Mouse (Mus musculus) embryonic facial prominence, embryonic 12.5 days (tissue): ENCODE results near the gene Plekhm1. TPM values are rescaled to one million over a fixed set of nuclear protein-coding genes. Genes with fewer than 3 reads are reported as not detected.
"Not testable (repeated sequence)": the region's sequence is repeated elsewhere in the genome, so short reads cannot be mapped to it uniquely, and the experiment has no call there.

Experiments
- ATAC-seq: fragments of 200-750 bp; cut with Nextera tagmentation; 2 replicates; pipeline ENCODE4 v1.8.0; 2017; ENCODE audit not compliant: insufficient number of reproducible peaks, insufficient read depth, low FRiP score, low TSS enrichment
- H3K27ac ChIP-seq: fragments of 300-500 bp; sonication (generic); 2 replicates; pipeline ENCODE4 v1.5.1; 2016; ENCODE audit warnings: mild to moderate bottlenecking
- H3K27me3 ChIP-seq: fragments of 300-500 bp; sonication (generic); 2 replicates; pipeline ENCODE4 v1.6.1; 2016; ENCODE audit warnings: mild to moderate bottlenecking, moderate library complexity
- H3K36me3 ChIP-seq: fragments of 300-500 bp; sonication (generic); 2 replicates; pipeline ENCODE4 v1.6.1; 2016; ENCODE audit warnings: mild to moderate bottlenecking
- H3K4me1 ChIP-seq: fragments of 300-500 bp; sonication (generic); 2 replicates; pipeline ENCODE4 v1.6.1; 2016
- H3K4me2 ChIP-seq: fragments of 300-500 bp; sonication (generic); replicated peaks from 2 replicates; pipeline ENCODE4 v1.6.1; 2016; ENCODE audit warnings: mild to moderate bottlenecking, moderate library complexity
- H3K4me3 ChIP-seq: fragments of 300-500 bp; sonication (generic); 2 replicates; pipeline ENCODE4 v1.5.1; 2016; ENCODE audit warnings: mild to moderate bottlenecking
- H3K9ac ChIP-seq: fragments of 300-500 bp; sonication (generic); 2 replicates; pipeline ENCODE4 v1.6.1; 2016; ENCODE audit warnings: mild to moderate bottlenecking, moderate library complexity
- H3K9me3 ChIP-seq: fragments of 300-500 bp; sonication (generic); 2 replicates; pipeline ENCODE4 v1.6.1; 2016; ENCODE audit warnings: mild to moderate bottlenecking, moderate library complexity
- WGBS: fragments of 180-500 bp; shearing (Covaris S2); methylation state at CpG from one replicate; pipeline ENCODE4 v1.1.7; 2016; 5-methylcytosine and 5-hydroxymethylcytosine counted together
- polyA plus RNA-seq: library from polyadenylated mRNA; unstranded; fragments of >200 nt; fragmentation: Nextera tagmentation; extraction: Ambion mirVana; gene quantifications from 2 replicates; pipeline ENCODE4 v1.2.1, GENCODE M21; 2016

Gene Plekhm1
- polyA plus RNA-seq, result 8.2 and 8.7 TPM in 2 replicates

GRCm38 (mm10) chr11:103411981-103412949 is at the start of gene Plekhm1:
Gene Plekhm1 (minus strand): TSS chr11:103412687.
- Histone ChIP-seq H3K27ac (peak within 1 kb of the TSS; percentile 73; the same call in 1 of the 2 replicates), H3K27me3 (0 out of 2 replicates have a peak, but pooled peaks cover 3% of the 10 kb centered on the region), H3K9ac (peak within 1 kb of the TSS; percentile 75), H3K36me3 (0 out of 2 replicates have a peak, but pooled peaks cover 2% of the 10 kb centered on the region), H3K4me3 (peak within 1 kb of the TSS; percentile 86), H3K4me2 (peak within 1 kb of the TSS; percentile 85), H3K9me3 (no peaks in the 10 kb centered on the region), H3K4me1 (peaks cover 12% of the 10 kb centered on the region; the same call in 1 of the 2 replicates)
- under 1% methylated on average over 65 of the region's 67 CpGs for WGBS
- ATAC-seq, result peak; percentile 94

GRCm38 (mm10) chr11:103451105-103451504 is 38.6 kb upstream of the Plekhm1 start:
- not testable (repeated sequence) for H3K36me3 ChIP-seq, H3K9ac ChIP-seq, ATAC-seq, H3K27ac ChIP-seq, H3K4me1 ChIP-seq, H3K27me3 ChIP-seq, H3K4me2 ChIP-seq, H3K9me3 ChIP-seq, H3K4me3 ChIP-seq
- WGBS, result 56% methylated on average over 1 of the region's 1 CpGs

- not testable (repeated sequence) for ATAC-seq, H3K9ac ChIP-seq, H3K4me3 ChIP-seq, H3K27ac ChIP-seq, H3K4me2 ChIP-seq, H3K27me3 ChIP-seq, H3K9me3 ChIP-seq, H3K4me1 ChIP-seq, H3K36me3 ChIP-seq
- 86% methylated on average over 14 of the region's 14 CpGs for WGBS
Observed at GRCm38 (mm10) chr11:103449721-103450120, 37.2 kb upstream of the Plekhm1 start.

GRCm38 (mm10) chr11:103443678-103444077 is 31.2 kb upstream of the Plekhm1 start:
- no peak for ATAC-seq
- no peaks in the 10 kb centered on the region for H3K36me3 ChIP-seq
- H3K9me3 ChIP-seq, result no peaks in the 10 kb centered on the region
- WGBS, result 89% methylated on average over 3 of the region's 3 CpGs
- no peak overlapping the region for H3K4me2 ChIP-seq
- H3K4me1 ChIP-seq, result no peaks in the 10 kb centered on the region
- no peak overlapping the region for H3K27ac ChIP-seq
- H3K27me3 ChIP-seq, result no peaks in the 10 kb centered on the region
- H3K4me3 ChIP-seq, result no peak overlapping the region
- no peak overlapping the region for H3K9ac ChIP-seq

GRCm38 (mm10) chr11:103436282-103436681 is 23.8 kb upstream of the Plekhm1 start:
- no peak overlapping the region for H3K9ac ChIP-seq
- 82% methylated on average over 5 of the region's 5 CpGs for WGBS
- ATAC-seq, result no peak
- no peaks in the 10 kb centered on the region for H3K27me3 ChIP-seq
- H3K4me3 ChIP-seq, result no peak overlapping the region
- H3K4me1 ChIP-seq, result no peaks in the 10 kb centered on the region
- no peak overlapping the region for H3K4me2 ChIP-seq
- H3K9me3 ChIP-seq, result no peaks in the 10 kb centered on the region
- no peaks in the 10 kb centered on the region for H3K36me3 ChIP-seq
- H3K27ac ChIP-seq, result no peak overlapping the region

GRCm38 (mm10) chr11:103425031-103425430 is 12.5 kb upstream of the Plekhm1 start:
- 28% methylated on average over 5 of the region's 5 CpGs for WGBS
- Histone ChIP-seq H3K4me1 (no peaks in the 10 kb centered on the region), H3K4me2 (no peak overlapping the region), H3K27ac (no peak overlapping the region), H3K9ac (no peak overlapping the region), H3K27me3 (no peaks in the 10 kb centered on the region), H3K9me3 (no peaks in the 10 kb centered on the region), H3K36me3 (no peaks in the 10 kb centered on the region), H3K4me3 (no peak overlapping the region)
- no peak for ATAC-seq

- ATAC-seq, result no peak
- no peak overlapping the region for H3K27ac ChIP-seq
- WGBS, result 86% methylated on average over 13 of the region's 13 CpGs
- H3K4me2 ChIP-seq, result no peak overlapping the region
- no peak overlapping the region for H3K9ac ChIP-seq
- no peaks in the 10 kb centered on the region for H3K36me3 ChIP-seq
- no peaks in the 10 kb centered on the region for H3K4me1 ChIP-seq
- H3K9me3 ChIP-seq, result no peaks in the 10 kb centered on the region
- H3K27me3 ChIP-seq, result no peaks in the 10 kb centered on the region
- H3K4me3 ChIP-seq, result no peak overlapping the region
Observed at GRCm38 (mm10) chr11:103419667-103420066, 7.2 kb upstream of the Plekhm1 start.

GRCm38 (mm10) chr11:103419226-103419625 is 6.7 kb upstream of the Plekhm1 start:
- no peaks in the 10 kb centered on the region for H3K4me1 ChIP-seq
- H3K9ac ChIP-seq, result no peak overlapping the region
- H3K9me3 ChIP-seq, result no peaks in the 10 kb centered on the region
- no peak overlapping the region for H3K4me3 ChIP-seq
- 0 out of 2 replicates have a peak, but pooled peaks cover 1% of the 10 kb centered on the region for H3K27me3 ChIP-seq
- ATAC-seq, result no peak
- H3K36me3 ChIP-seq, result no peaks in the 10 kb centered on the region
- H3K4me2 ChIP-seq, result no peak overlapping the region
- WGBS, result 75% methylated on average over 5 of the region's 5 CpGs
- no peak overlapping the region for H3K27ac ChIP-seq

- H3K4me2 ChIP-seq, result peak overlapping the region; percentile 85; the same call in 1 of the 2 replicates
- no peak overlapping the region for H3K9ac ChIP-seq
- ATAC-seq, result no peak
- 93% methylated on average over 1 of the region's 1 CpGs for WGBS
- 0 out of 2 replicates have a peak, but pooled peaks cover 3% of the 10 kb centered on the region for H3K27me3 ChIP-seq
- H3K4me3 ChIP-seq, result no peak overlapping the region
- no peak overlapping the region for H3K27ac ChIP-seq
- H3K9me3 ChIP-seq, result no peaks in the 10 kb centered on the region
- no peaks in the 10 kb centered on the region for H3K36me3 ChIP-seq
- peaks cover 12% of the 10 kb centered on the region; the same call in 1 of the 2 replicates for H3K4me1 ChIP-seq
Observed at GRCm38 (mm10) chr11:103413516-103413915, 1.0 kb upstream of the Plekhm1 start.

GRCm38 (mm10) chr11:103412950-103413423 is 500 bp upstream of the Plekhm1 start:
- H3K36me3 ChIP-seq, result no peaks in the 10 kb centered on the region
- H3K4me1 ChIP-seq, result peaks cover 12% of the 10 kb centered on the region; the same call in 1 of the 2 replicates
- 2% methylated on average over 14 of the region's 14 CpGs for WGBS
- no peaks in the 10 kb centered on the region for H3K9me3 ChIP-seq
- peak overlapping the region; percentile 85 for H3K4me2 ChIP-seq
- peak overlapping the region; percentile 73; the same call in 1 of the 2 replicates for H3K27ac ChIP-seq
- H3K4me3 ChIP-seq, result peak overlapping the region; percentile 86
- H3K9ac ChIP-seq, result peak overlapping the region; percentile 40; the same call in 1 of the 2 replicates
- no peak for ATAC-seq
- 0 out of 2 replicates have a peak, but pooled peaks cover 3% of the 10 kb centered on the region for H3K27me3 ChIP-seq

GRCm38 (mm10) chr11:103411301-103411700 is 1.2 kb downstream of the Plekhm1 start:
- Histone ChIP-seq H3K4me2 (peak overlapping the region; percentile 85), H3K36me3 (0 out of 2 replicates have a peak, but pooled peaks cover 2% of the 10 kb centered on the region), H3K27me3 (0 out of 2 replicates have a peak, but pooled peaks cover 3% of the 10 kb centered on the region), H3K4me1 (peaks cover 12% of the 10 kb centered on the region; the same call in 1 of the 2 replicates), H3K4me3 (peak overlapping the region; percentile 86; the same call in 1 of the 2 replicates), H3K9me3 (no peaks in the 10 kb centered on the region), H3K27ac (no peak overlapping the region), H3K9ac (no peak overlapping the region)
- no peak for ATAC-seq
- 75% methylated on average over 1 of the region's 1 CpGs for WGBS
